Mouse (Mus musculus) limb, embryonic 14.5 days (tissue): ENCODE measurements around the gene Furin. TPM values are rescaled to one million over a fixed set of nuclear protein-coding genes. Genes with fewer than 3 reads are reported as not detected.
A peak's percentile ranks its signal among the peaks of the same experiment; 100 is the strongest.

ENCODE experiments used
- ATAC-seq: fragments of 200-750 bp; cut with Nextera tagmentation; 2 replicates; pipeline ENCODE4 v1.8.0; 2017; ENCODE audit warnings: low read depth, moderate number of reproducible peaks, moderate TSS enrichment; ENCODE audit not compliant: low FRiP score
- DNase-seq: peaks from one replicate; pipeline ENCODE4 v3.0.0-alpha.2; 2015; ENCODE audit warnings: low spot score
- H3K27ac ChIP-seq: fragments of 300-500 bp; sonication (generic); replicated peaks from 2 replicates; pipeline ENCODE4 v1.5.1; 2014; ENCODE audit warnings: low read depth, mild to moderate bottlenecking, low read length, moderate library complexity, mixed read lengths
- H3K27me3 ChIP-seq: fragments of 300-500 bp; sonication (generic); 2 replicates; pipeline ENCODE4 v1.6.1; 2014; ENCODE audit warnings: low read length, mixed read lengths; ENCODE audit not compliant: control insufficient read depth, insufficient read depth
- H3K36me3 ChIP-seq: fragments of 300-500 bp; sonication (generic); 2 replicates; pipeline ENCODE4 v1.6.1; 2014; ENCODE audit warnings: mild to moderate bottlenecking, low read length, moderate library complexity, mixed read lengths; ENCODE audit not compliant: control insufficient read depth, insufficient read depth
- H3K4me1 ChIP-seq: fragments of 300-500 bp; sonication (generic); 2 replicates; pipeline ENCODE4 v1.6.1; 2014; ENCODE audit warnings: antibody characterized with exemption, low read length, mixed read lengths; ENCODE audit not compliant: control insufficient read depth, insufficient read depth
- H3K4me2 ChIP-seq: fragments of 300-500 bp; sonication (generic); replicated peaks from 2 replicates; pipeline ENCODE4 v1.6.1; 2014; ENCODE audit warnings: low read depth, mild to moderate bottlenecking, low read length, moderate library complexity; ENCODE audit not compliant: severe bottlenecking
- H3K4me3 ChIP-seq: fragments of 300-500 bp; sonication (generic); replicated peaks from 2 replicates; pipeline ENCODE4 v1.5.1; 2014; ENCODE audit warnings: low read length
- H3K9ac ChIP-seq: fragments of 300-500 bp; sonication (generic); 2 replicates; pipeline ENCODE4 v1.6.1; 2014; ENCODE audit warnings: mild to moderate bottlenecking, low read depth, low read length, moderate library complexity; ENCODE audit not compliant: severe bottlenecking
- H3K9me3 ChIP-seq: fragments of 300-500 bp; sonication (generic); 2 replicates; pipeline ENCODE4 v1.6.1; 2016; ENCODE audit warnings: low read length; ENCODE audit not compliant: control insufficient read depth
- POLR2A ChIP-seq: fragments of 200-500 bp; IDR thresholded peaks from 2 replicates; pipeline ENCODE4 v1.8.0; 2012; ENCODE audit warnings: inconsistent platforms, mild to moderate bottlenecking, moderate library complexity, borderline replicate concordance; ENCODE audit not compliant: insufficient read depth, insufficient read length; ENCODE audit errors: extremely low read depth
- WGBS: fragments of 180-500 bp; shearing (Covaris S2); extraction: QIAGEN DNeasy Blood & Tissue Kit; methylation state at CpG from one replicate; pipeline ENCODE4 v1.1.7; 2014; 5-methylcytosine and 5-hydroxymethylcytosine counted together
- polyA plus RNA-seq, 2 experiments: library from polyadenylated mRNA; depleted of rRNA in 1 of 2; stranded (reverse) in 1 of 2; unstranded in 1 of 2; fragments of >200 nt; fragmentation: Nextera tagmentation in 1 of 2; extraction: Ambion mirVana in 1 of 2; gene quantifications; 2 replicates each; pipeline versions ENCODE4 v1.2.1 to v1.2.3; 2012 to 2014

The Furin gene
- polyA plus RNA-seq, 2 experiments, result 17.0 to 40.5 TPM

DNA sequence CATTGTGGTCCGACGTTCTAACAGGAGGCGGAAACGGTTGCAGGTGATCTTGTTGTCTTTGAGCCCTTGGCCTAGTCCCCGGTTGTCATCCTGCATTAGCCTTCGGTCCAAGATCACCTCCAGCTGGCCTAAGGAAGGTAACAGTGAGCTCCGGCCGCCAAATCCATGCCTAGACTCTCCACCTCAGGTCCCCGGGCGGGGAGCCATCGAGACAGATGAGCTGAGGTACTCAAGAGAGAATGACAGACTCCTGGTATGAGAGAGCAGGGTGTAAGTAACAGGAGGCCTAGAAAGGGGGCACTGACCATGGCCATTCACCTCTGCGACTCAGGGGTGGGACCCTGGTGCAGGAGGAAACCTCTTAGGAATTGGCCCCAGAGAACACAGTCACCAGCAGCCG, 48.9 kb downstream of the Furin start:
- H3K36me3 ChIP-seq, result peaks cover 85% of the 10 kb centered on the region
- no peak overlapping the region for H3K4me3 ChIP-seq
- 89% methylated on average over 13 of the region's 13 CpGs for WGBS
- DNase-seq, result no peak
- no peaks in the 10 kb centered on the region for H3K9me3 ChIP-seq
- H3K4me2 ChIP-seq, result no peak overlapping the region
- H3K27me3 ChIP-seq, result no peaks in the 10 kb centered on the region
- no peaks in the 10 kb centered on the region for H3K4me1 ChIP-seq
- no peak for ATAC-seq
- H3K27ac ChIP-seq, result no peak overlapping the region
- TF ChIP-seq POLR2A, result no peak
- H3K9ac ChIP-seq, result no peak overlapping the region

DNA sequence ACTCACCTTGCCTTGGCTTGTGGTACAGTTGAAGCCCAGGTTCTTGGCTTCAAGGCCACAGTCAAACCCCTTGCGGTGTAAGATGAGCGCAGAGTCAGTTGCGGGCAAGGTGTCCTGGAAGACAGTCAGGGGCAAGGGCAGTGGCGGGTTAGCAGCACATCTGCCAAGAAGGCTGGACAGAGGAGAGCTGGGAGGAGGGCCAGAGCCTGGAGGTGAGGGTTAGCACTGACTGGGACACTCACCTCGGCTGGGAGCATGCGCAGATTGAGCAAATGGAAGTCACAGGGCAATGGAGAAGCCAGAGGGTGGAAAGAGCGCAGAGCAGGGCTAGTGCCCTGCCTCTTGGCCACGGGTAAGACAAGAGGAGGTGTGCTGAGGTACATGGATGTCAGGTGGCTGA, 52.3 kb downstream of the Furin start:
- H3K4me2 ChIP-seq, result no peak overlapping the region
- 89% methylated on average over 8 of the region's 8 CpGs for WGBS
- H3K9ac ChIP-seq, result no peak overlapping the region
- H3K4me3 ChIP-seq, result no peak overlapping the region
- H3K27ac ChIP-seq, result no peak overlapping the region
- H3K4me1 ChIP-seq, result no peaks in the 10 kb centered on the region; the same call in 1 of the 2 replicates
- TF ChIP-seq POLR2A, result no peak
- H3K36me3 ChIP-seq, result peaks cover 71% of the 10 kb centered on the region
- DNase-seq (no peak), ATAC-seq (no peak)
- no peaks in the 10 kb centered on the region for H3K9me3 ChIP-seq
- H3K27me3 ChIP-seq, result no peaks in the 10 kb centered on the region

DNA sequence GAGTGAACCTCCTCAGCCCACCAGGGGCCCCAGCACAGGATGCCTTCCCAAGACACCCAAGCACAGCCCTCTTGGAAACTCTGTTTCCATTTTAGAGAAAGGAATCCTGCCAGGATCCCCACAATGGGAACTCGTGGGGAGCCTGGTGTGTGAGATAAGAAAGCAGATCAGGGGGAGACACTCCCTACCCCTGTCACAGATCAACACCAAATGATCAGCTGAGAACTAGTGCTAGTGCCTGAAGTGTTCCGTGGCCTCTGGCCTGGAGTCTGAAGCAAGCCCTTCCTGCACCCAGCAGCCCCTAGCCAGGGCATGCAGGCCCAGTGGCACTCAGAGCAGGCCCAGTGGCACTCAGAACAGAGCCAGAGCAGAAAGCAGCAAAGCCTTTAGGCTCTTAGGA, 54.4 kb downstream of the Furin start:
- H3K36me3 ChIP-seq, result peaks cover 52% of the 10 kb centered on the region
- no peak overlapping the region for H3K4me2 ChIP-seq
- 87% methylated on average over 2 of the region's 2 CpGs for WGBS
- no peaks in the 10 kb centered on the region; the same call in 1 of the 2 replicates for H3K4me1 ChIP-seq
- H3K27me3 ChIP-seq, result no peaks in the 10 kb centered on the region
- H3K9me3 ChIP-seq, result no peaks in the 10 kb centered on the region
- DNase-seq (no peak), ATAC-seq (no peak)
- no peak overlapping the region for H3K4me3 ChIP-seq
- H3K9ac ChIP-seq, result 0 out of 2 replicates have a peak overlapping the region, but pooled peaks have one; percentile 12
- TF ChIP-seq POLR2A, result no peak
- no peak overlapping the region for H3K27ac ChIP-seq

- ATAC-seq (no peak), DNase-seq (no peak)
- H3K4me2 ChIP-seq, result no peak overlapping the region
- TF ChIP-seq POLR2A, result no peak
- H3K9ac ChIP-seq, result no peak overlapping the region
- no peaks in the 10 kb centered on the region for H3K9me3 ChIP-seq
- peak overlapping the region; percentile 28; the same call in 1 of the 2 replicates for H3K27ac ChIP-seq
- no peaks in the 10 kb centered on the region for H3K27me3 ChIP-seq
- WGBS, result 46% methylated on average over 13 of the region's 13 CpGs
- peaks cover 7% of the 10 kb centered on the region for H3K4me1 ChIP-seq
- peaks cover 35% of the 10 kb centered on the region for H3K36me3 ChIP-seq
- H3K4me3 ChIP-seq, result no peak overlapping the region
These were observed 57.3 kb downstream of the Furin start for GRCm38 (mm10) chr7:80347670-80348586.

GRCm38 (mm10) chr7:80346830-80347229, 58.4 kb downstream of the Furin start:
- H3K27me3 ChIP-seq, result no peaks in the 10 kb centered on the region
- no peak overlapping the region for H3K4me2 ChIP-seq
- 85% methylated on average over 5 of the region's 5 CpGs for WGBS
- TF ChIP-seq POLR2A, result no peak
- ATAC-seq (no peak), DNase-seq (no peak)
- H3K27ac ChIP-seq, result no peak overlapping the region
- no peak overlapping the region for H3K4me3 ChIP-seq
- H3K9me3 ChIP-seq, result no peaks in the 10 kb centered on the region
- peaks cover 25% of the 10 kb centered on the region for H3K36me3 ChIP-seq
- no peak overlapping the region for H3K9ac ChIP-seq
- H3K4me1 ChIP-seq, result peaks cover 12% of the 10 kb centered on the region
